Mouse (Mus musculus) heart, embryonic 11.5 days (tissue): ENCODE data around the gene Gucy2c. TPM values are rescaled to one million over a fixed set of nuclear protein-coding genes. Genes with fewer than 3 reads are reported as not detected.
A peak's percentile ranks its signal among the peaks of the same experiment; 100 is the strongest.

Experiments
- ATAC-seq: fragments of 200-750 bp; cut with Nextera tagmentation; replicated peaks from 2 replicates; pipeline ENCODE4 v1.8.0; 2017; ENCODE audit warnings: moderate library complexity; ENCODE audit not compliant: insufficient number of reproducible peaks, low FRiP score, low TSS enrichment
- H3K27ac ChIP-seq: fragments of 300-500 bp; sonication (generic); 2 replicates; pipeline ENCODE4 v1.5.1; 2014; ENCODE audit warnings: mild to moderate bottlenecking, low read depth, low read length
- H3K27me3 ChIP-seq: fragments of 300-500 bp; sonication (generic); 2 replicates; pipeline ENCODE4 v1.6.1; 2014; ENCODE audit warnings: mild to moderate bottlenecking, low read length, mixed read lengths; ENCODE audit not compliant: control insufficient read depth, insufficient read depth
- H3K36me3 ChIP-seq: fragments of 300-500 bp; sonication (generic); 2 replicates; pipeline ENCODE4 v1.6.1; 2014; ENCODE audit warnings: mild to moderate bottlenecking, low read length, moderate library complexity, mixed read lengths; ENCODE audit not compliant: control insufficient read depth, insufficient read depth
- H3K4me1 ChIP-seq: fragments of 300-500 bp; sonication (generic); 2 replicates; pipeline ENCODE4 v1.6.1; 2014; ENCODE audit warnings: low read length; ENCODE audit not compliant: control insufficient read depth, insufficient read depth
- H3K4me2 ChIP-seq: fragments of 300-500 bp; sonication (generic); 2 replicates; pipeline ENCODE4 v1.6.1; 2014; ENCODE audit warnings: mild to moderate bottlenecking, moderate library complexity
- H3K4me3 ChIP-seq: fragments of 300-500 bp; sonication (generic); 2 replicates; pipeline ENCODE4 v1.5.1; 2014; ENCODE audit warnings: low read depth, low read length
- H3K9ac ChIP-seq: fragments of 300-500 bp; sonication (generic); 2 replicates; pipeline ENCODE4 v1.6.1; 2014; ENCODE audit warnings: mild to moderate bottlenecking, low read depth, low read length, moderate library complexity
- H3K9me3 ChIP-seq: fragments of 300-500 bp; sonication (generic); replicated peaks from 2 replicates; pipeline ENCODE4 v1.6.1; 2016; ENCODE audit warnings: low read length; ENCODE audit not compliant: control insufficient read depth
- whole genome bisulfite sequencing: fragments of 180-500 bp; shearing (Covaris S2); extraction: QIAGEN DNeasy Blood & Tissue Kit; methylation state at CpG from one replicate; pipeline ENCODE4 v1.1.7; 2014; ENCODE audit not compliant: insufficient replicate concordance; 5-methylcytosine and 5-hydroxymethylcytosine counted together
- polyA plus RNA-seq: library from polyadenylated mRNA; unstranded; fragments of >200 nt; fragmentation: Nextera tagmentation; extraction: Ambion mirVana; gene quantifications from 2 replicates; pipeline ENCODE4 v1.2.1, GENCODE M21; 2014

Gene Gucy2c
- polyA plus RNA-seq, 1 experiment from 2014 or later = 0.11 TPM

DNA sequence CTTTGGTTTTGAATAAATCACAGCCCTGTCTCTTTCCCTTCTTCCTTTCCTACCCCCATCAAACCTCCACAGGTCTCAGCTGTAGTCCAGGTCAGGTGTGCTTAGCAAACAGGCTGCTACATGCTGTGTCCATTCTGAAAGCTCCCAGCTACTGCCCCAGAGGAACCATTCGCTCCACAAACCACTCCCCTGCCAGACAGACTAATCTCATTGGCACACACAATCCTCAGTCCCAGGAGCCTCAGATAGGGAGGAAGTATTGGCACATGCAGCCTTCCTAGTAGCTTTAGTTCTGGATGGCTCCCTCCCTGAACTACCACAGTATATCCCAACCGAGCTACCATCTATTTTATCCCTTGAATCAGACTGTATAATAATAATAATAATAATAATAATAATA is 102.2 kb downstream of the Gucy2c start:
- WGBS = 16% methylated on average over 2 of the region's 2 CpGs
- no peak overlapping the region for H3K9ac ChIP-seq

DNA sequence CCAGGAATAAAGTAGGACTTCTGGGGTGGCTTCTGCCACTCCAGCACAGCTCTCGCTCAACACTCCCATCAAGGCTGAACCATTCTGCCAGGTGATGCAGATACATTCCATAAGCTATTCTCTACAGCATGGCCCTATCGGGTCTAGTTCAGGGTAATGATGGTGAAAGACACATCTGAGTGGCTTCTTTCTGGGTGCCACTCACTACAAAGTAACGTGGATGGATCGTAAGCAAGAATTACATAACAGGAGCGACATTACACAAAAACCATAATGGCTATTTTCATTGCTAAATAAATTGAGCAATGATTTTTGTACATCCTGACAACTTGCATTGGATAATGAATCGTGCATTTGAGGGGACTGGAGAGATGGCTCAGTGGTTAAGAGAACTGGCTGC is 106.6 kb downstream of the Gucy2c start:
- ATAC-seq = no peak
- WGBS = 87% methylated on average over 6 of the region's 6 CpGs
- H3K9me3 ChIP-seq = peaks cover 5% of the 10 kb centered on the region; the same call in 1 of the 2 replicates
- no peaks in the 10 kb centered on the region for H3K36me3 ChIP-seq
- H3K4me3 ChIP-seq = no peak overlapping the region
- no peak overlapping the region for H3K9ac ChIP-seq
- H3K27ac ChIP-seq = no peak overlapping the region
- H3K4me1 ChIP-seq = peaks cover 9% of the 10 kb centered on the region
- no peak overlapping the region for H3K4me2 ChIP-seq
- H3K27me3 ChIP-seq = no peaks in the 10 kb centered on the region

More for the DNA sequence above, 102.2 kb downstream of the Gucy2c start:
- Histone ChIP-seq H3K27ac (no peak overlapping the region), H3K4me2 (no peak overlapping the region), H3K4me3 (no peak overlapping the region), H3K27me3 (no peaks in the 10 kb centered on the region), H3K4me1 (0 out of 2 replicates have a peak, but pooled peaks cover 2% of the 10 kb centered on the region), H3K9me3 (0 out of 2 replicates have a peak, but pooled peaks cover 2% of the 10 kb centered on the region), H3K36me3 (no peaks in the 10 kb centered on the region)
- ATAC-seq = no peak

- Histone ChIP-seq H3K27ac (peak overlapping the region; percentile 54; the same call in 1 of the 2 replicates), H3K9ac (no peak overlapping the region), H3K4me3 (no peak overlapping the region), H3K27me3 (no peaks in the 10 kb centered on the region), H3K9me3 (peaks cover 5% of the 10 kb centered on the region; the same call in 1 of the 2 replicates), H3K36me3 (no peaks in the 10 kb centered on the region), H3K4me1 (peaks cover 11% of the 10 kb centered on the region), H3K4me2 (no peak overlapping the region)
- 0 out of 2 replicates have a peak, but pooled peaks have one; percentile 61 for ATAC-seq
- 29% methylated on average over 7 of the region's 7 CpGs for WGBS
These were observed 109.1 kb downstream of the Gucy2c start for GRCm38 (mm10) chr6:136672467-136672866.

- H3K4me3 ChIP-seq = no peak overlapping the region
- no peaks in the 10 kb centered on the region for H3K36me3 ChIP-seq
- 65% methylated on average over 5 of the region's 5 CpGs for WGBS
- peaks cover 3% of the 10 kb centered on the region; the same call in 1 of the 2 replicates for H3K9me3 ChIP-seq
- no peak overlapping the region for H3K4me2 ChIP-seq
- H3K4me1 ChIP-seq = peaks cover 11% of the 10 kb centered on the region
- H3K27ac ChIP-seq = no peak overlapping the region
- ATAC-seq = no peak
- no peaks in the 10 kb centered on the region for H3K27me3 ChIP-seq
- H3K9ac ChIP-seq = no peak overlapping the region
These were observed 112.3 kb downstream of the Gucy2c start for GRCm38 (mm10) chr6:136669274-136669673.

- H3K27ac ChIP-seq = no peak overlapping the region
- H3K4me2 ChIP-seq = no peak overlapping the region
- WGBS = 33% methylated on average over 14 of the region's 14 CpGs
- H3K36me3 ChIP-seq = no peaks in the 10 kb centered on the region
- no peaks in the 10 kb centered on the region; the same call in 1 of the 2 replicates for H3K27me3 ChIP-seq
- no peaks in the 10 kb centered on the region for H3K9me3 ChIP-seq
- H3K4me1 ChIP-seq = peaks cover 11% of the 10 kb centered on the region
- ATAC-seq = peak; percentile 75; the same call in 1 of the 2 replicates
- no peak overlapping the region for H3K4me3 ChIP-seq
- H3K9ac ChIP-seq = no peak overlapping the region
These were observed 113.1 kb downstream of the Gucy2c start for GRCm38 (mm10) chr6:136668266-136668986.

DNA sequence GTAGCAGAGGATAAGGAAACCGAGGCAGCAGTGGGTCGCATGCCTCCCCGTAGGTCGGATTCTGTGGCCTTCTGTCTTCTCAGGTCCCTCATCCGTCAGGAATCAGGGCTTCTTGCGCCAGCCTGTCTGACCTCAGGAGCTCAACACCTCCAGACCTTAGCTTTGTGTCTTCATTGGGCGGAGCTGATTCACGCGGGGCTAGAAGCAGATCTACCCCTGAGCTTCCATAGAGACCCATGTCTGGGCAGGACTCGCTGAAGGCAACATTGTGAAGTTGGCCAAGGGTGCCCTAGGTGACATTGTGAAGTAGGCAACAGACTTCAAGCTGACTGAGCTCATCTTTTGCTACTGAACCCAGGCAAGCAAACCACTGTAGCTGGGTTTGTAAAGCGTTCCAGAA is 119.5 kb downstream of the Gucy2c start:
- peak overlapping the region; percentile 89 for H3K4me2 ChIP-seq
- H3K9ac ChIP-seq = no peak overlapping the region
- H3K4me1 ChIP-seq = peaks cover 9% of the 10 kb centered on the region
- no peaks in the 10 kb centered on the region for H3K9me3 ChIP-seq
- H3K4me3 ChIP-seq = peak overlapping the region; percentile 46
- peaks cover 15% of the 10 kb centered on the region for H3K27me3 ChIP-seq
- no peaks in the 10 kb centered on the region for H3K36me3 ChIP-seq
- 24% methylated on average over 11 of the region's 11 CpGs for WGBS
- no peak for ATAC-seq
- H3K27ac ChIP-seq = no peak overlapping the region

DNA sequence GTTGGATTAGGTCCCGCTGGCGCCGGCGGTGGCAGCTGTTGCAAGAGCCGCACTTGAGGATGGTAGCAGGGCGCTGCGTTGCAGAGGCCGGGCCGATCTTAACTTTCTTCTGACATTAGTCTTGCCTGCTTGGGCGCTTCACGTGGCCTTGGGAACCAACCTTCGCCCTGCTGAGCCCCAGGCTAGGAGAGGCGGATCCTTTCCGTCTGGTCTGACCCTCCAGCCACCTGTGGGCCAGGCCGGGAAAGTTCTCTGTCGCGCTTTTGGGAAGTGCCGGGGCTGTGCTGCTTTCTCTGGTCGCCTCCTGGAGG is 119.9 kb downstream of the Gucy2c start, which contains the start of gene Plbd1:
TSS of gene Plbd1 (minus strand) at position 223 of the 311 bp plus-strand sequence.
- Histone ChIP-seq H3K27me3 (peaks cover 15% of the 10 kb centered on the region), H3K4me1 (peaks cover 9% of the 10 kb centered on the region), H3K4me2 (peak within 1 kb of the TSS; percentile 89), H3K27ac (no peak within 1 kb of the TSS), H3K36me3 (no peaks in the 10 kb centered on the region), H3K9me3 (no peaks in the 10 kb centered on the region), H3K4me3 (peak within 1 kb of the TSS; percentile 46), H3K9ac (peak within 1 kb of the TSS; percentile 68)
- under 1% methylated on average over 19 of the region's 19 CpGs for WGBS
- ATAC-seq = no peak

DNA sequence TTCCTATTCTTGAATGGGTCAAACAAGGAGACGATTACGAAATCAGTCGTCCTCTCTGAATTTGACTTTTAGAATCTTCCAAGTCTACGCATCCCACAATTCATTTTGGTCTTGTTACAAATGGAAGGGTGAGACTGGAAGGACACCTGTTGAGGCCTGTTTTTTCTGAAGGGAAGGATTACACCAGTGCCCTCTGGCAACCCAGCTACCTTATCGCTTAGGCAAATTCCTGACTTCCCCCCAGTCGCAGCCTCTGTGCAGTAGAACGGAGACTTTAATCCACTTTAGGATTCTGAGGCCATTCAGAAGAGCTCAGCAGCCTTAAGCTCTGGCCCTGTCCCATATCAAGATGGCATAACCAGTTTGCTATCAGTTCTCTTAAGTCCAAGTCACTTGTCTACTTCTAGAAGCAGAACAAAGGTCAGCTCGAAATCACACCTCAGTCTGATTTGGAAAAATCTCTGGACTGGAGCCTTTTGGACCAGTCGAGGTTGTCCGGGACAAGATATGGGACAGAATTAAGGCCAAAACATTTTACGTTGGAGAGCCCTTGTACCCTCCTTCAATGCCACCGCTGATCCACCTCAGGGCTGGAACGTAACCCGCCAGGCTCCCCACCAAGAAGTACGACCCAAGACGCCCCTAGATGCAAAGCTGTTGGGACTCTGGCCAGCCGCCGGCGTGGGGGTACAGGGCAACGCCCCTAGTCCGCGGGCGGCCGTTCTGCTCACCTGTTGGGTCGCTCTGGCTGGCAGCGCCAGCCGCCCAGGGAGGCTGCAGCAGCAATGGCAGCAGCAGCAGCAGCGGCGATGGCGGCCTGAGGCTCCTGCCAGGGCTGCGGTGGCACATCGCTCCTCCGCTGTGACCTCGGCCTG is 120.5 kb downstream of the Gucy2c start:
- no peaks in the 10 kb centered on the region for H3K9me3 ChIP-seq
- H3K36me3 ChIP-seq = no peaks in the 10 kb centered on the region
- H3K4me3 ChIP-seq = peak overlapping the region; percentile 46
- H3K27ac ChIP-seq = no peak overlapping the region
- H3K4me1 ChIP-seq = peaks cover 9% of the 10 kb centered on the region
- no peak for ATAC-seq
- 14% methylated on average over 31 of the region's 34 CpGs for WGBS
- peak overlapping the region; percentile 68 for H3K9ac ChIP-seq
- peak overlapping the region; percentile 89 for H3K4me2 ChIP-seq
- peaks cover 15% of the 10 kb centered on the region for H3K27me3 ChIP-seq
